Mouse (Mus musculus): ENCODE results near the gene Vps53. TPM values are rescaled to one million over a fixed set of nuclear protein-coding genes. Genes with fewer than 3 reads are reported as not detected.
A peak's percentile ranks its signal among the peaks of the same experiment; 100 is the strongest.
"Not testable (repeated sequence)": the region's sequence is repeated elsewhere in the genome, so short reads cannot be mapped to it uniquely, and the experiment has no call there.

Vps53 gene
- total RNA-seq, 1 experiment from 2014 or later = 47.8 TPM

DNA sequence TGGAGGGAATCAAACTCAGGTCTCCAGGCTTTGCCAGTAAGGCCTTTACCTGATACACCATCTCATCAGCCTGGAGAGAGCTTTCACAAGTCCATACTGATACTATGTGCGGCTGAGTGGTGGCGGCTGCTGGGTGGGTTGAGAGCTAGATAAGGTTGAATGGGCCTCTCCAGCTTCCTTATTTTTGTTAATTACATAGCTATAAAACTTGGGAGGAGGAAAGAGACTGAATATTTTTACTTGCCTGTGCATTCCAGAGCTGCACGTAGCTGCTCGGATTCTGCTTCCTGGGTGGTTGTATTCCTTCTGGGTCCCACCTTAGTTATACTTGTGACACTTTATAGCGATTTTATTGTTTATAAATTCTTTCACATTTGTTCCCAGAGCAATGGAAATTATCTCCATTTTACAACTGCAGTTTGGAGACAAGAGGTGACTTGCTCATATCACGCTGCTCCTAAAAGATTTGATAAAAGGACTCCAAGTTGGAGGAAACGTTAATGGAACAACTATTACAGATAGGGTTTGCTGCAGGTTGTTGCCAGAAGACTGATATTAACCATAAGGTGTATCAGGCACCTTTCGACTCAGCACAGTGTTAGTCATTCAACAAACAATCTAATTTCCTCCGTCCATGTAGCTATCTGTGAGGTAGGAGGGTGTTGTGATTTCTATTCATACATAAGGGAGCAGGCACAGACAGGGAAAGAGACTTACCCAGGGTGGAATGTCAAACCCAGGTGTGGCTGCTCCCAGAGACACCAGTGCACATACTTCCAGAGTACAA is 168.4 kb downstream of the Vps53 start:
- no peak for ATAC-seq (replicated peaks in 1 of 2; ENCODE audit: insufficient read depth in 1 of 2, low FRiP score in 2 of 2, low TSS enrichment in 1 of 2, low read depth in 1 of 2, poor library complexity in 2 of 2, severe bottlenecking in 2 of 2)

DNA sequence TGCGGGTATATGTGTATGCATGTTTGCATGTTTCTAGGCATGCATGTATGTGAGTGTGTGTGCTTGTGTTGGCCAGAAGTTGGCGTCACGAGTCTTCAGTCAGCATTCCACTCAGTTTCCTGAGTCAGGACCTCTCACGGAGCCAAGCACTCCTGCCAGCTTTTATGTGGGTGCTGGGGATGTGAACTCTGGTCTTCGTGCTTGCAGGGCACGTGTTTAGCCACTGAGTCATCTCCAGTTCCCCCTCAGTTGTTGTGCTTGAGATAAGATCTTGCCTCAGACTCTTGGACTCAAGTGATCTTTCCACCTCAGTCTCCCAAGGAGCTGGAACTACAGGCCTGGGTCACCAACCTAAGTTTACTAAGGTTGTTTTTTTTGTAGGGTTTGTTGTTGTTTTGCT is 170.3 kb downstream of the Vps53 start:
- no peak for ATAC-seq (replicated peaks in 1 of 2; ENCODE audit: insufficient read depth in 1 of 2, low FRiP score in 2 of 2, low TSS enrichment in 1 of 2, low read depth in 1 of 2, poor library complexity in 2 of 2, severe bottlenecking in 2 of 2)

DNA sequence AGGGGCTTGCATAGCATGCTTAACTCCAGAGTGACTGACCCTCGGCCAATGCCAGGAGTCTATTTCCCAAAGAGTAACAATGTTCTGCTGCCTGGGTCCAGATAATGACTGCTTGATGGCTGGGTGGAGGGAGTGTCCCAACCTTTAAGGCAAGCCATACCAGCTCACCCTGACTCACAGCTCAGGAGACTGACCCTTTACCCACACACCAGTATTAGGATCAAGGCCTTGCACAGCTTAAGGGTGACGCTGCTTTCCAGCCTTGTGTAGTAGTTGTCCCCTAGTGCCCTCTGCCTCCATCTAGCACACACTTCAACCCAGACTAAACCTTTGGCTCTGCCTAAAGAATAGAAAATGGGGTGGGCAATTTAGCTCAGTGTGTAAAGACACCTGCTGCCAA is 171.3 kb downstream of the Vps53 start:
- ATAC-seq (replicated peaks in 1 of 2; ENCODE audit: insufficient read depth in 1 of 2, low FRiP score in 2 of 2, low TSS enrichment in 1 of 2, low read depth in 1 of 2, poor library complexity in 2 of 2, severe bottlenecking in 2 of 2) = no peak

DNA sequence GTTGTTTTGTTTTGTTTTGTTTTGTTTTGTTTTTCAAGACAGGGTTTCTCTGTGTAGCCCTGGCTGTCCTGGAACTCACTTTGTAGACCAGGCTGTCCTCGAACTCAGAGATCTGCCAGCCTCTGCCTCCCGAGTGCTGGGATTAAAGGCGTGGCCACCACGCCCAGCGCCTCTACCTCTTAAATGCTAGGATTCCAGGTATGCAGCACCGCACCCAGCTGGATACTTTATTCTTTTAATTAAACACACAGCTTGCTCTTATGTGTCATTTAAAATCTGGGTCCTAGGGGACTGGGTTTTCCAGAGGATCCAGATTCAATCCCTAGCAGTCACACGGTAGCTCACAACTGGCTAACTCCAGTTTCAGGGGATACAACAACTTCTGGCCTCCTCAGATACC is 175.2 kb downstream of the Vps53 start:
- ATAC-seq (replicated peaks in 1 of 2; ENCODE audit: insufficient read depth in 1 of 2, low FRiP score in 2 of 2, low TSS enrichment in 1 of 2, low read depth in 1 of 2, poor library complexity in 2 of 2, severe bottlenecking in 2 of 2) = not testable (repeated sequence)

DNA sequence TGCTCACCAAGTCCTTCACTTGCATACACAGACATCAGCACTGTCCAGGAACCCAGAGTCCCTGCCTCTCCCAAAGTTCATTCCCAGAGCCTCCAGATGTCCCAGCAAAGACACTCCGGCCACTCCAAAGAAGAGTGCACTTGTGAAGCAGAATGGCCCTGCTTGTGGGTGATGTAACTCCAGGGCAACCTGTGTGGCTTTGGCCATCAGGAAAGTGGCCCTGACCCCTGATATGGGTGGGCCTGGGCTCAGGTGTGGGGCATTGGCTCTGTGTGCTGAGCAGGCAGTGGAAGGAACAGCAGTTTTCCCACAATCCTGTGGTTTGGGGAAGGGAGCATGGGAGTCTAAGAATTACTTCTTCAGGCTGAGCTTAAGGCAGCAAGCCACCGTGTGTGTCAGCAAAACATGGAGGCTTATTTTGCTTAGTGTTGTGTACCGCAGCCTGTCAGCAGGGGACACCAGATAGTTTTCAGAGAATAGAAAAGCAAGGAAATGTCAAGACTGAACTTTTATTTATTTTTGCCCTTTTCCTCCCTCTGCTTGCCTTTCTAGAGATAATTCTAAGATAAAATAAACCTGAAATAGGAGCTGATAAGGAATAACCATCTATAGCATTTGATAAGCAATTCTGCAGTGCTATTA is 178.1 kb downstream of the Vps53 start:
- no peak; a peak in 1 of 4 replicates for ATAC-seq (replicated peaks in 1 of 2; ENCODE audit: insufficient read depth in 1 of 2, low FRiP score in 2 of 2, low TSS enrichment in 1 of 2, low read depth in 1 of 2, poor library complexity in 2 of 2, severe bottlenecking in 2 of 2)

DNA sequence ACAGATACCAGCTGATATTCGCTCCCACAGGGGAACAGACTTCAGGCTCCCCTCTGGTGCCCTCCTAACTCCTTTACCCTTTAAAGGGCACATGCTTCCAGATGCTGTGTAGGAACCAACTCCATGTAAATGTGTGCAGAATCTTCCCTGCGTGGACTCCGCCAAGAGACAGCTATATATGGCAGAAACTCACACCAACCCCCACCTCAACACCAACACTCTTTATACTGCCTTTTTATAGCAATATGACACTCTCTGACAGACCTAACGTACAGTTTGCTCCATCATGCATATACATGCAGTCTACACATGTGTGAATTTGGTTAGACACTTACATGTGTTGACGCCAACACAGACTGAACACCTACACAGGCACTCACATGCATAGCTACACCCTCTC is 178.7 kb downstream of the Vps53 start:
- no peak for ATAC-seq (replicated peaks in 1 of 2; ENCODE audit: insufficient read depth in 1 of 2, low FRiP score in 2 of 2, low TSS enrichment in 1 of 2, low read depth in 1 of 2, poor library complexity in 2 of 2, severe bottlenecking in 2 of 2)

DNA sequence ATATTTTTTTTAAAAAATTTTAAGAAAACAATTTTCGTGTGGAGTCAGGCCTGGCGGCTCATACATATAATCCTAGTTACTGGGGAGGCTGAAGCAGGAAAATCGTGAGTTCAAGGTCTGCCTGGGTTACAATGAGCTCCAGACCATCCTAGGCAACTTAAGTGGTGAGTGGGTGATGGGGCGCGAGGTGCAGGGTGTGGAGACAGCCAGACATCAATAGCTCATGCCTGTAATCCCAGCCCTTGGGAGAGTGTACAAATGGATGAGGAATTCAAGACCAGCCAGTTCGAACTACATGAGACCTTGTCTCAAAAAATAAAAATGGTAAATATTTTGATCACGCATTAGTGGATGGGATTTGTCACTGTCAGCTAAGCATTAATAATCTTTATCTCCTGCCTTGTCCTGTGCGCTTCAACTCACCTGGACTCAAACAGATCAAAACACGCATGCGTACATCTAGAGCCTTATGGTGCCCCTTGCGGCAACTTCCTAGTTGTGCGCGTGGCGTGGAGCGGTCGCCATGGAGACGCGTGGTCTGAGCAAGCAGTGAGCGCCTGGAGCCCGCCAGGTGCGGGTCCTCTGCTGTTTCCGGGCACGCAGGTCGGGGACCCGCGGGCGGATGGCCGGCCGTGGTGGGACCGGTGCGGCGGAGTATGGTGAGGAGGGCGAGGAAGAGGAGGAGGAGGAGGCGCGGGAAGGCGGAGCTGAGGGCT is 179.8 kb downstream of the Vps53 start, which contains the start of gene 1700016K19Rik:
Gene 1700016K19Rik (plus strand): TSS at position 473 of the 716 bp plus-strand sequence.
- ATAC-seq (replicated peaks in 1 of 2; ENCODE audit: insufficient read depth in 1 of 2, low FRiP score in 2 of 2, low TSS enrichment in 1 of 2, low read depth in 1 of 2, poor library complexity in 2 of 2, severe bottlenecking in 2 of 2) = peak; percentile 86 to 96

Other genes starting within 250 kb of the Vps53 start
- 2.6 and 4.4 TPM in 2 replicates for gene Rph3al, start 241.2 kb downstream of the Vps53 start, total RNA-seq (2017)
- gene 1700016K19Rik, start 179.7 kb downstream of the Vps53 start, total RNA-seq (2017) = not detected in 2 replicates
- 4.6 and 9.3 TPM in 2 replicates for gene Rflnb, start 151.9 kb downstream of the Vps53 start, total RNA-seq (2017)
- 3.4 and 5.3 TPM in 2 replicates for gene Fam57a, start within 50 bp of the Vps53 start, total RNA-seq (2017)
- gene Dbil5, start 38.0 kb upstream of the Vps53 start, total RNA-seq (2017) = 0.65 and 1.1 TPM in 2 replicates
- 20.7 and 37.8 TPM in 2 replicates for gene Gemin4, start 38.0 kb upstream of the Vps53 start, total RNA-seq (2017)
- 16.1 and 33.6 TPM in 2 replicates for gene Mrm3, start 64.1 kb upstream of the Vps53 start, total RNA-seq (2017)
- gene Glod4, start 64.1 kb upstream of the Vps53 start, total RNA-seq (2017) = 295 and 311 TPM in 2 replicates
- gene Nxn, start 219.5 kb upstream of the Vps53 start, total RNA-seq (2017) = 7.9 and 13.3 TPM in 2 replicates
- gene Timm22, start 227.3 kb upstream of the Vps53 start, total RNA-seq (2017) = 6.7 and 10.2 TPM in 2 replicates

All from hematopoietic stem cell, adult 5-6 weeks (primary cell).